30 mouse cellular contexts compared by ENCODE assay signal in genomic region chr19:5413840-5414239, GRCm38 (mm10). TPM values are rescaled to one million over a fixed set of nuclear protein-coding genes. Genes with fewer than 3 reads are reported as not detected.
"Had no signal": no experiment of that assay in that cellular context is flagged by ENCODE, and none has a peak within 500 bp of the region (broad histone marks: within the 10 kb centered on the region; RNA-seq: fewer than 3 reads in every experiment).

No protein-coding gene starts in this region.

- H3K9me3 ChIP-seq: heart, embryonic 10.5 days; heart, embryonic 12.5 days; hindbrain, embryonic 13.5 days; hindbrain, embryonic 15.5 days; kidney, embryonic 15.5 days; limb, embryonic 13.5 days; limb, embryonic 15.5 days; liver, embryonic 13.5 days; liver, embryonic 15.5 days had no signal

- H3K4me2 ChIP-seq: heart, embryonic 12.5 days; hindbrain, embryonic 13.5 days; hindbrain, embryonic 15.5 days; kidney, embryonic 15.5 days; limb, embryonic 13.5 days; limb, embryonic 15.5 days; liver, embryonic 13.5 days; liver, embryonic 15.5 days had no signal

- H3K9ac ChIP-seq: forebrain, postnatal 0 days; heart, embryonic 12.5 days; hindbrain, embryonic 13.5 days; hindbrain, embryonic 15.5 days; kidney, embryonic 15.5 days; limb, embryonic 13.5 days; limb, embryonic 15.5 days; liver, embryonic 13.5 days; liver, embryonic 15.5 days had no signal

- ATAC-seq: forebrain, postnatal 0 days; hindbrain, postnatal 0 days; intestine, embryonic 16.5 days had no signal

- H3K4me1 ChIP-seq: hindbrain, embryonic 13.5 days; hindbrain, embryonic 15.5 days had no signal

- H3K27me3 ChIP-seq: heart, embryonic 12.5 days; hindbrain, embryonic 13.5 days; hindbrain, embryonic 15.5 days; kidney, embryonic 15.5 days; limb, embryonic 13.5 days; limb, embryonic 15.5 days; liver, embryonic 13.5 days; liver, embryonic 15.5 days had no signal

- DNase-seq: forebrain, postnatal 0 days; gastrocnemius, postnatal 10 days; gastrocnemius, postnatal 36 days; left cerebral cortex, postnatal 4 days; liver, embryonic 13.5 days had no signal

- H3K36me3 ChIP-seq: heart, embryonic 12.5 days; hindbrain, embryonic 15.5 days had no signal

- H3K27ac ChIP-seq: heart, embryonic 10.5 days; hindbrain, embryonic 13.5 days; hindbrain, embryonic 15.5 days; hindbrain, postnatal 0 days; kidney, embryonic 15.5 days; kidney, postnatal 0 days; limb, embryonic 13.5 days; limb, embryonic 15.5 days; liver, embryonic 13.5 days; liver, embryonic 15.5 days had no signal

- H3K4me3 ChIP-seq: heart, embryonic 10.5 days; heart, embryonic 12.5 days; hindbrain, embryonic 13.5 days; hindbrain, embryonic 15.5 days; kidney, embryonic 15.5 days; limb, embryonic 13.5 days; limb, embryonic 15.5 days; liver, embryonic 13.5 days; liver, embryonic 15.5 days had no signal

RNA-seq across cellular contexts. Expression of gene Tsga10ip, which starts 11.5 kb away (rescaled TPM):
- total RNA-seq: hindbrain, postnatal 0 days; layer of hippocampus, postnatal 36 days; left cerebral cortex, adult 18-20 months; left cerebral cortex, adult 8-10 months; left cerebral cortex, postnatal 10 days; left cerebral cortex, postnatal 25 days; left cerebral cortex, postnatal 4 days; liver, adult 2 months had no signal
- polyA plus RNA-seq: hindbrain, embryonic 15.5 days; hindbrain, postnatal 0 days; limb, embryonic 11.5 days; limb, embryonic 15.5 days; liver, adult 2 months; liver, embryonic 13.5 days; liver, embryonic 15.5 days had no signal

RNA-seq across cellular contexts. Expression of gene Fosl1, which starts 33.5 kb away (rescaled TPM):
- total RNA-seq: gastrocnemius, postnatal 10 days; gastrocnemius, postnatal 36 days; heart, adult 18-20 months; heart, postnatal 25 days; hindbrain, postnatal 0 days; layer of hippocampus, adult 18-20 months; layer of hippocampus, postnatal 14 days; layer of hippocampus, postnatal 36 days; left cerebral cortex, adult 18-20 months; left cerebral cortex, adult 8-10 months; left cerebral cortex, postnatal 10 days; left cerebral cortex, postnatal 25 days; left cerebral cortex, postnatal 4 days; liver, adult 2 months had no signal
- polyA plus RNA-seq: forebrain, postnatal 0 days; heart, embryonic 12.5 days; heart, embryonic 14.5 days; hindbrain, embryonic 11.5 days; hindbrain, embryonic 13.5 days; hindbrain, embryonic 15.5 days; hindbrain, postnatal 0 days; intestine, embryonic 14.5 days; intestine, embryonic 16.5 days; kidney, postnatal 0 days; limb, embryonic 11.5 days; limb, embryonic 13.5 days; limb, embryonic 15.5 days; liver, adult 2 months; liver, embryonic 13.5 days; liver, embryonic 15.5 days had no signal
